Mouse (Mus musculus): ENCODE results near the gene Thpo.

- TF ChIP-seq POLR2A (IDR thresholded peaks at IDR 0.05; ENCODE audit: borderline replicate concordance, control insufficient read depth, low read depth, low read length) (no peak), CTCF (IDR thresholded peaks at IDR 0.05; ENCODE audit: control insufficient read depth, insufficient read depth, low read length) (no peak)
Observed at GRCm38 (mm10) chr16:20691617-20692016, 42.7 kb downstream of the Thpo start.

Measured in bone marrow, adult 2 months (tissue).